Mouse (Mus musculus): Measurements from ENCODE around the gene Krtap1-5. TPM values are rescaled to one million over a fixed set of nuclear protein-coding genes. Genes with fewer than 3 reads are reported as not detected.
"Not testable (repeated sequence)": the region's sequence is repeated elsewhere in the genome, so short reads cannot be mapped to it uniquely, and the experiment has no call there.

The Krtap1-5 gene
- total RNA-seq (2021) = not detected

DNA sequence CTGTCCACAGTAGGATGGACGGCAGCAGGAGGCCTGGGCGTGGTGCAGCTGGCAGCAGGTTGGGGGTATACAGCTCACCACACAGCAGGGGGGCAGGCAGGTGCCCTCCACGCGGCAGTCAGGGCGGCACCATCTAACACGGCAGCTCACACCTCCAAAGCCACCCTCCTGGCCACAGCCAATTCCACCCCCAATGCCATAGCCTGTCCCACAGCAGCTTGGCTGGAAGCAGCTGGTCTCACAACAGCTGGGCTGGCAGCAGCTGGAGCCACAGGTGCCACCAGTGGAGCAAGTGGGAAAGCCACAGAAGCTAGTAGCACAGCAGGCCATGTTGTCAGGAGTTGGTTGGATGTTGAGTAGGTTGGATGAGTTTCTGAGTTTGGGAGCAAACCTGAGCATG is at the start of gene Krtap1-5:
Krtap1-5 (minus strand) TSS at position 381 of the 400 bp plus-strand sequence.
- intact Hi-C loops (cut with DNase I) = no loop called here

DNA sequence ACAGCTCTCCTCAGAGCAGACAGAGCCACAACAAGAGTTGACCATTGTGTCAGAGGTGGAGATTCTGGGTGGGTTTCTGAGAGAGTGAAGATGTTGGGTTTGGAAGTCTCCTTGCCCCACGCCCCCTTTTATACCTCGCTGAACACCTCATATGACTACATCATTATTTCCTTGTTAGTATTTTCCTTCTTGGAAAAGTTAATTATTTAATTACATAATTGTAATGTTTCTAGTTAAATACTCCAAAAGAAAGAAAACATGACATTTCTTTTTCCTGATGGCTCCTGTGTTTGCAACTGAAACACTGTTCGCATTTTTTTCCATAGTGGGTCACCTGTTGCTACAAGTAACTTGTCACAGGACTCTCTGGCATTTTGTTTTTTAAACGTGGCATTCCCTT is 47.3 kb upstream of the Krtap1-5 start, which contains the start of gene Krtap4-1:
Krtap4-1 (minus strand) TSS at position 101 of the 400 bp plus-strand sequence.
- no peak for DNase-seq (ENCODE audit: low spot score in 2 of 2)
- intact Hi-C loops (cut with DNase I) = no loop called here

More for the DNA sequence above, at the start of gene Krtap1-5:
- DNase-seq (ENCODE audit: low spot score in 2 of 2) = no peak

DNA sequence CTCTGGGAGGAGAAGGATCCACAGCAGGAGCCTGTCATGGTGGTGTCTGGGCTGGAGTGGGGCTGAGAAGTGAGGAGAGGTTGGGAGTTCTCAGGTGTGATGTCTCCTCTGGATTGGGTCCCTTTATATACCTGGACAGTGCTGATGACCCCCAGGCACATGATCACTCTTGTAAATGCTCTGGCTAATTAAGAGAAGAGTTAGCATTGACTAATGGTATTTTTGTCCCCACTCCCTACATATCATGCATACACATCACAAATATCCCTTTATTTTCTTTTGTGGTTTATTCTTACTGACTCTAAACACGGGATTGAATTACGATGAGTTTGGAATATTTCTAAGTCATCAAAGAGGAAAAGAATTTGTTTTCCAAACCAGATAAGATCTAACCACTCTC is 39.5 kb upstream of the Krtap1-5 start, which contains the start of gene Gm11562:
Gm11562 (minus strand) TSS at position 101 of the 400 bp plus-strand sequence.
- DNase-seq (ENCODE audit: low spot score in 2 of 2) = no peak
- intact Hi-C loops (cut with DNase I) = no loop called here

DNA sequence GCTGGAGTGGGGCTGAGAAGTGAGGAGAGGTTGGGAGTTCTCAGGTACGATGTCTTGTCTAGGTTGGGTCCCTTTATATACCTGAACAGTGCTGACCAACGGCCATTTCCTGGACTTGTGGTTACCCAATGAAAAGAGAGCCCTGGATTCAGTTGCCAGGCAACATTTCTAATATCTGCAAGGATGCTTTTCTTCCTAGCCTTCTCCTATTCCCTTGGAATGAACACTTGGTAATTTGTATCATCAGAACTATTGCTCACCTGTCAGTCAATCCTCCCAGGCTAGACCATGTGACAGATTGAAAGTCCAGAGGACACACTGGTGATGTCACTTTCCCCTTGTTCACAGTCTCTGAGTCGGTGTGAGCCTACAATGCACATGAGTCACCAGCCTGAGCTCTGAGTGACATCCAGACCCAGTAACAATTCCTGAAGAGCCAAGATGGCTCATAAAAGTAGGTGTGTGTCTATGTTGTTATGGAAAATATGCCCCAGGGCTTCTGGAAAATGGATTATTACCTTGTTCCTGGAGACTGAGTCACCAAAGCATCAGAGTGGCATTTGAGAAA is 34.1 kb upstream of the Krtap1-5 start, which contains the start of gene Krtap2-4:
Krtap2-4 (minus strand) TSS at position 51 of the 568 bp plus-strand sequence.
- no peak for DNase-seq (ENCODE audit: low spot score in 2 of 2)
- intact Hi-C loops (cut with DNase I) = no loop called here

DNA sequence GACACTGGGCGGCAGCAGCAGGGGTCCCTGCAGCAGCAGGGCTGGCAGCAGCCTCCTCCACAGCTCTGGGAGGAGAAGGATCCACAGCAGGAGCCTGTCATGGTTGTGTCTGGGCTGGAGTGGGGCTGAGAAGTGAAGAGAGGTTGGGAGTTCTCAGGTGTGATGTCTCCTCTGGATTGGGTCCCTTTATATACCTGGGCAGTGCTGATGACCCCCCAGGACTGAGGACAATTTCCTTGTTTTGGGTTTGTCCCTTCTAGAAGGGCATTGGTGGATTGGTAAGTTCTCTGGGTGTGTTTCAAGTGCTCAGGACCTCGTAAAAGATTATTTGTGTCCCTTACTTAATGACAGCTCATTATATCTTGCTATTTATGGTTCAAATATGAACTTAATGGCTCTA is 29.3 kb upstream of the Krtap1-5 start, which contains the start of gene Gm11937:
Gm11937 (minus strand) TSS at position 101 of the 400 bp plus-strand sequence.
- intact Hi-C loops (cut with DNase I); DNase-seq (ENCODE audit: low spot score in 2 of 2): not testable (repeated sequence)

DNA sequence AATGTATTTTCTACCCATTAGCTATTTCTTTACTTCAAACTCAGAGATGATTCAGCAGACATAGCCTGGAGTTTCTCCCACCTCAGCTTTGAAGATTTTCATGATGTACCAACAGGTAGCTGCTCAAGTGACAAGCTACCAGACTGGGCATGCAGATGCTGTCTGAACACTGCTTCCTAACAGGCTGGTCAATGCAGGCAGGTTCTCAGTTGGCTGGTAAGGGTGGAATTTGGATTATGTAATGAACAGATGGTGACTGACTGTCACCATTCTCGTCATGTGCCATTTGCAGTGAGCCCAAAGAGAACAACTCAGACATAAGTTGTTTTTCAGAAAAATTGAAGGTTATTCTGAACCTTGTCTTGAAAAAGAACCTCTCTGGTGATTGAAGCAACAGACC is 28.3 kb upstream of the Krtap1-5 start:
- DNase-seq (ENCODE audit: low spot score in 2 of 2) = peak; percentile 59 to 85
- intact Hi-C loops (cut with DNase I) = no loop called here

DNA sequence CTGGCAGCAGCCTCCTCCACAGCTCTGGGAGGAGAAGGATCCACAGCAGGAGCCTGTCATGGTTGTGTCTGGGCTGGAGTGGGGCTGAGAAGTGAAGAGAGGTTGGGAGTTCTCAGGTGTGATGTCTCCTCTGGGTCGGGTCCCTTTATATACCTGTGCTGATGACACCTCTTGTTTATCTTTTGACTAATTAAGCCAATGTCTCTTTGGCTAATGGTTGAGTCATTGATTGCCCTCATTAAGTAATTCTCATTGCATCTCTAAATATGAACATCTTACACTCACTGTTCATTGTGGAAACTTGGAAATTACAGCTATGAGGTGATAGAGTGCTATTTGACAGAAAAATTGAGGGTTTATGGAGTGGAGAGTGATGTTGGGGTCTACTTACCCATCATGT is 22.4 kb upstream of the Krtap1-5 start, which contains the start of gene Gm11938:
Gm11938 (minus strand) TSS at position 101 of the 400 bp plus-strand sequence.
- intact Hi-C loops (cut with DNase I) = not testable (repeated sequence)

DNA sequence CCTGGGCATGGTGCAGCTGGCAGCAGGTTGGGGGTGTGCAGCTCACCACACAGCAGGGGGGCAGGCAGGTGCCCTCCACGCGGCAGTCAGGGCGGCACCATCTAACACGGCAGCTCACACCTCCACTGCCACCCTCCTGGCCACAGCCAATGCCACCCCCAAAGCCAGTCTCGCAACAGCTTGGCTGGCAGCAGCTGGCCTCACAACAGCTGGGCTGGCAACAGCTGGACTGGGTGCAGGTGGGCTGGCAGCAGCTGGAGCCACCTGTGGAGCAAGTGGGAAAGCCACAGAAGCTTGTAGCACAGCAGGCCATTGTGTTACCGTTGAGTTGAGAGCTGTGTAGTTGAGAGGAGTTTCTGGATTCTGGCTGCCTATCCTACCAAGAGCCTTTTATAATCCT is 16.9 kb upstream of the Krtap1-5 start, which contains the start of gene Krtap9-3:
Krtap9-3 (minus strand) TSS at position 364 of the 400 bp plus-strand sequence.
- intact Hi-C loops (cut with DNase I); DNase-seq (ENCODE audit: low spot score in 2 of 2): not testable (repeated sequence)

More for the DNA sequence above, 22.4 kb upstream of the Krtap1-5 start, which contains the start of gene Gm11938:
- not testable (repeated sequence) for DNase-seq (ENCODE audit: low spot score in 2 of 2)

DNA sequence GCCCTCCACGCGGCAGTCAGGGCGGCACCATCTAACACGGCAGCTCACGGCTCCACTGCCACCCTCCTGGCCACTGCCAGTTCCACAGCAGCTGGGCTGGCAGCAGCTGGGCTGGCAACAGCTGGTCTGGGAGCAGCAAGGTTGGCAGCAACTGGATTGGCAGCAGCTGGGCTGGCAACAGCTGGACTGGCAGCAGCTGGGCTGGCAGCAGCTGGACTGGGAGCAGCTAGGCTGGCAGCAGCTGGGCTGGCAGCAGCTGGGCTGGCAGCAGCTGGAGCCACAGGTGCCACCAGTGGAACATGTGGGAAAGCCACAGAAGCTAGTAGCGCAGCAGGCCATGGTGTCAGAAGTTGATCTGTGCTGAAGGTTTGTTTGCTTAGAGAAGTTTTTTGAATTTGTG is 10.2 kb upstream of the Krtap1-5 start, which contains the start of gene Krtap1-3:
Krtap1-3 (minus strand) TSS at position 359 of the 400 bp plus-strand sequence.
- no peak for DNase-seq (ENCODE audit: low spot score in 2 of 2)
- intact Hi-C loops (cut with DNase I) = no loop called here

DNA sequence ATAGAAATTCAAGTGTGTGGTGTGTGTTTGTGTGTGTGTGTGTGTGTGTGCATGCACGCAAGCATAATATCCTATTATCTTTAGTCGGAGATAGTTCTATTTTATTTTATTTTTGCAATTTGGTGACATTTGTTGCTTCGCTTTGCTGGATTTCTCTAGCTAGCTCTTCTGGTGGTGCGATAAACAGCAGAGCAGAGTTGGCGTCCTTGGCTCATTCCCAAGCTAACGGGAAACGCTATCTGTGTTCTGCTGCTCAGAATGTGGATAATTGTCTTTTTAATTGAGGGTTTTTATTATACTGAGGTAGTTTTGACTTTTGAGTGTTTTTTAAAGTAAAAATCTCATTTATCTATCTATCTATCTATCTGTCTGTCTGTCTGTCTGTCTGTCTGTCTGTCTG is 4.3 kb upstream of the Krtap1-5 start:
- intact Hi-C loops (cut with DNase I) = no loop called here
- DNase-seq (ENCODE audit: low spot score in 2 of 2) = peak; percentile 18 to 26

DNA sequence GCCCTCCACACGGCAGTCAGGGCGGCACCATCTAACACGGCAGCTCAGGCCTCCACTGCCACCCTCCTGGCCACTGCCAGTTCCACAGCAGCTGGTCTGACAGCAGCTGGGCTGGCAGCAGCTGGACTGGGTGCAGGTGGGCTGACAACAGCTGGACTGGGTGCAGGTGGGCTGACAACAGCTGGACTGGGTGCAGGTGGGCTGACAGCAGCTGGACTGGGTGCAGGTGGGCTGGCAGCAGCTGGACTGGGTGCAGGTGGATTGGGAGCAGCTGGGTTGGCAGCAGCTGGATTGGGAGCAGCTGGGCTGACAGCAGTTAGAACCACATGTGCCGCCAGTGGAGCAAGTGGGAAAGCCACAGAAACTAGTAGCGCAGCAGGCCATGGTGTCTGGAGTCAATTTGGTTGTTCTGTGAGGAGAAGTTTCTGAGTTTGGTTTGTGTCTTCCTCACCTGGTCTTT is 2.5 kb upstream of the Krtap1-5 start, which contains the start of gene Krtap1-4:
Krtap1-4 (minus strand) TSS at position 410 of the 460 bp plus-strand sequence.
- intact Hi-C loops (cut with DNase I) = no loop called here
- no peak for DNase-seq (ENCODE audit: low spot score in 2 of 2)

DNA sequence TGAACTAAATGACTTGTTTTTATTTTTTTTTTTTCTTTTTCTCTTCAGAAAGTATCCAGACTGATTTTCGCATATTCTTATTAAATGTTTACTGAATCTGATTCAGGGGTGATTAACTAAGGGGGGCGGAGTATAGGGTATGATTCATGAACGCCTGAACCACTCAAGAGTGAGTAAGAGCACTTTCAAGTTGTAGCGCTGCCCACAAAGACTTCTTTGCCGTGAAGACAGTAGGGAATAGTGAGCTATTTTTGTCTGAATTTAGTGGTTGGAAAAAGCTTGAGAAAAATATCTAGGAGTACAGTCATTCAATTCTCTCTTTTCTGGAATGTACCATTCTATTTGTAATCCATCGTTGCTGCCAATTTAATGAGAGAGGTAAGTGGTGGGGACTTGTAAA is 748 bp upstream of the Krtap1-5 start:
- intact Hi-C loops (cut with DNase I) = no loop called here
- DNase-seq (ENCODE audit: low spot score in 2 of 2) = peak in 1 of 2 experiments; percentile 45

DNA sequence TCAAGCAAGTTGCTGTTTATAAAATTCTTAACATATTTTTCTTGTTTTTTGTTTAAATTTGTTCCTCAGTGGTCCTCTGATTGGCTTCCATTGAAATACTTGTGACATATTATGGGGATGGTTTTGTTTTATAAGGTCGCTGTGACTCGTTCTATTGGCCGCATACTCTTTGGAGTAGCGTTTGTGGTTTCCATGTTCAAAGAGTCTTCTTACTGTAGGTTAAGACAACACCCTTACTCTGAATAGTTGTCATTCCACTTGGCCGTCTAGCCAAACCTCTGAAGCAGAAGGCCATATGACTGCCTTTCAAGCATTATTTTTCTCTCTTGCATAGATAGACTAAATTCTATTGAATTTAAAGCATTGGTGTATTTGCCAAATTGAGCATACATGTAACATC is 235 bp upstream of the Krtap1-5 start:
- DNase-seq (ENCODE audit: low spot score in 2 of 2) = no peak
- intact Hi-C loops (cut with DNase I) = no loop called here

DNA sequence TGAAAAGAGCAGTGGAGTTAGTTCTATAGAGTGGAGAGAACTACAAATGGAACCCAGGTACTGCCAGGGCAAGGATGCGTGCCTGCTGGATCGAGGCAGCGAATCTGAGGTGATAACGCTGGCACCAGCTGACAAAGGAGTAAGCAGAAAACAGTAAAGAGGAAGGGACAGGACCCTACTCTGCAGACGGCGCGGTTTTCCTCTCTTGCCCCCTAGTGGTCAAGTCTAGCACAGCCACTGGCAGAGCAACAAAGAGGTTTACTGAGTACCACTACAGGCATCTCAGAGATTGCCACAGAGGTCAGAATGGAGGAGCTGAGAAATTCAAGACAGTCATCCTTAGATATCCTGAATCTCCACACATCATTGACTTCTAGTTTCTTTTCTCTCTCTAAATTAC is 6.7 kb downstream of the Krtap1-5 start:
- DNase-seq (ENCODE audit: low spot score in 2 of 2) = peak; percentile 54 to 66
- intact Hi-C loops (cut with DNase I) = loop anchor here (10.0 kb wide), 2 partner anchors 189 to 431 kb away; partner anchors contain the start of gene Krt10

DNA sequence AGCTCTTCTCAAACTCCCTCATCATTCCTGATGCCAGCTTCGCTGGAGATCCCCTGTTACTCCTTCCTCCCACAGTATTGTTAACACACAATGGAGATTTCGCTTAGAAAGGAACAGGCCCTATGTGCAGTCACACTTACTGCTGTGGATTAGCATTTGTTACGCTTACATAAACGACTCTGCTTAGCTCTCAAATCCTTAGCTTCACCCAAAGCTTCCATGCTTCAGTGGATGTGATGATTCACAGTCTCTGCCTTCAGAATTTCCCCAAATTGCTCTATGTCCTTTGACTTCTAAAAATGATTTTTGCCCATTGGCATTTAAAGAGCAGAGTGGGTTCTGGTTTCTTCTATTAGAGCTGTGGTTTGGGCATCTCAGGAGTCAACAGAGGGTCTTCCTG is 7.7 kb downstream of the Krtap1-5 start:
- intact Hi-C loops (cut with DNase I) = loop anchor here (2.0 to 10.0 kb wide), 4 partner anchors 106 to 432 kb away; partner anchors contain the start of gene Krt10

DNA sequence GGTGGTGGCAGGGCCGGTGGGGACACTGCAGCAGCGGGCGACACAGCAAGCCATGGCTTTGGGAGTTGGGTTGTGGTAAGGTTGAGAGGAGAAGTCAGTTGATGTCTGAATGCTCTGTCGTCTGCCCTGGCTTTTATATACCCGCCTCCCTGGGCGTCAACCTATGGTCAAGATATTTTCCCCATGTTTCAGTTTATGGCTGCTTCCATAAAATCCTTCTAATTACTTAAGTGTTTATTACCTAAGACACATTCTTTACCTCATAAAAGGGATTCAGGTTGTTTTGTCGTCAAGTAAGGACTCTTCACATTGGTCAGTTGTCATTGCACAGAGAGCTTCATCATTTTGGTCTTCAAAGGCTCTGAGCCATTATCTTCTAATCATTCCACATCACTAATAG is 14.3 kb downstream of the Krtap1-5 start, which contains the start of gene Krtap3-1:
Krtap3-1 (minus strand) TSS at position 101 of the 400 bp plus-strand sequence.
- intact Hi-C loops (cut with DNase I) = no loop called here
- DNase-seq (ENCODE audit: low spot score in 2 of 2) = no peak

More for the DNA sequence above, 7.7 kb downstream of the Krtap1-5 start:
- peak in 1 of 2 experiments; percentile 48 for DNase-seq (ENCODE audit: low spot score in 2 of 2)

DNA sequence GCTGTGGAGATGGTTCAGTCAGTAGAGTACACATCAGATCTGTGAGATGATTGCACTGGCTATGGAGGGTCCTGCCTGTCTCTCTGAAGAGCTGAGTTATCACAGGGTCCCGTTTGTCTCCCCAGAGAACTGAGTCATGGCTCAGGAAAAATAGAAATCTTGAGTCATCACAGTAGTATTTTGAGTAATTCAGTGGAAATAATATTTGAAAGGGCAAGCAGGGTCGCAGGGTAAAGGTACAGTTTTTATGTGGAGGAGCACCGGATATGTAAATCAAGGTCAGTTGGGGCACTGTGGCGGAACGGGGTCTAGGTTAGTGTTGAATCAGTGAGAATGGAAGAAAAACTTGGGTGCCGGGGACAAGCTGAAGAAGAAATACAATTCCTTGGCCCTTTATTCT is 18.2 kb downstream of the Krtap1-5 start:
- no peak for DNase-seq (ENCODE audit: low spot score in 2 of 2)
- intact Hi-C loops (cut with DNase I) = no loop called here

DNA sequence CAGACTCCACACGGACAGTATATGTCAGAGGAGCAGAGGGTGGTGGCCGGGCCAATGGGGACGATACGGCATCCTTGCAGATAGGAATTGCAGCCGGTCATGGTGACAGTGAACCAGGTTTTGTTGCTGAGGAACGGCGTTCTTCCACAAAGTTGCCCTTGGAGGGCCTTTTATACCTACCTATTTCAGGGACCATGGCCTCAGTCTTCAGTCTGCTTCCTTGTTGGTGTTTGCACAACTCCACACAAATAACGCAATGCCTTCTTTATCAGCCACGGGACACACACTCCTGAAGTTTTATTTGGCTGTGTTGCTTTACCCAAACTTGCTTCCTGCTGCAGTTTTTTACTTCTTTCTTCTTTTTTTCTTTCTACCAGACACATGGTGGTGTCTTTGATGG is 21.4 kb downstream of the Krtap1-5 start, which contains the start of gene Gm11939:
Gm11939 (minus strand) TSS at position 101 of the 400 bp plus-strand sequence.
- no peak for DNase-seq (ENCODE audit: low spot score in 2 of 2)
- intact Hi-C loops (cut with DNase I) = loop anchor here (5.0 kb wide), 1 partner anchor 73 kb away; no protein-coding TSS in a partner anchor

DNA sequence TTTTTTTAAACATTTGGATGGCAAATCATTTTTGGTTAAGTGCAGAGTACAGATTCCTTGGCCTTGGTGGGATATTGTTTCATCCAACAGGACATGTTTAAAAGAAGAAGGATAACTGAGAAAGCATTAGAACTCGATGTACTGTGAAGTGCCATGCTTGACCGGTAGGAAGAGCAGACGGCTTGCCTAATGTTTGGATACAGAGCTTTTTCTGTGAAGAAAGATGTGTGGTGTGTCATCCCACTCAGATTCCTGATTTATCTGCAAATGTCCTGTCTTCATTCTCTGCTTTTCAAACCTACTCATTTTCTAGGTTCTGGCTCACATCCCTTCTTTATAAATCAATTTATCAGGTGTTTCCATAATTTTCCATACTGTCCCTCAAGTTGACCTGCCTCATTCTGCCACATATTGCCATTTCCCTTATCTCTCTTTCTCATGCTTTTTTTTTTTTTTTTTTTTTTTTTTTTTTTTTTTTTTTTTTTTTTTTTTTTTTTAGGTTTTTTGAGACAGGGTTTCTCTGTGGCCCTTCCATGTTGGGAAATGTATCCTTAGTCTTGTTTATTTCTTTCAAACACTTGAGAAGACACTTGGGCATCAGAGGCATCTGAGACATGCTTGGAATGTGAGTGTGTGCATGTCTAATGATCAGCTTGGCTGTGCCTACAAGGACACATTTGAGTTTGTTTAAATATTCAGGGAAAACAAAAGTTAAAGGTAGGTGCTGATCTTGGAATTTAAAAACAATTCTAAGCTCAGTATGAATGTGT is 22.7 kb downstream of the Krtap1-5 start:
- DNase-seq (ENCODE audit: low spot score in 2 of 2) = peak in 1 of 2 experiments; percentile 42
- intact Hi-C loops (cut with DNase I) = loop anchor here (5.0 kb wide), 1 partner anchor 74 kb away; no protein-coding TSS in a partner anchor

Data from left cerebral cortex, postnatal 25 days (tissue).